Mouse (Mus musculus) brain, embryonic 14.5 days (tissue): Measurements from ENCODE around the gene Chst1. TPM values are rescaled to one million over a fixed set of nuclear protein-coding genes. Genes with fewer than 3 reads are reported as not detected.
A peak's percentile ranks its signal among the peaks of the same experiment; 100 is the strongest.

Experiments used
- DNase-seq: peaks from one replicate; pipeline ENCODE4 v3.0.0-alpha.2; 2011; ENCODE audit warnings: low read depth
- CTCF ChIP-seq: fragments of 200-500 bp; IDR thresholded peaks from 2 replicates; pipeline ENCODE4 v1.5.1; 2012; ENCODE audit warnings: inconsistent platforms, mild to moderate bottlenecking, moderate library complexity, borderline replicate concordance; ENCODE audit not compliant: insufficient read depth, insufficient read length; ENCODE audit errors: extremely low read depth
- POLR2A ChIP-seq: fragments of 200-500 bp; IDR thresholded peaks from 2 replicates; pipeline ENCODE4 v1.6.1; 2012; ENCODE audit warnings: mild to moderate bottlenecking, inconsistent platforms, borderline replicate concordance; ENCODE audit not compliant: poor library complexity, insufficient read depth, insufficient read length, severe bottlenecking; ENCODE audit errors: extremely low read depth
- polyA plus RNA-seq: library from polyadenylated mRNA; depleted of rRNA; stranded (reverse); fragments of >200 nt; gene quantifications from 2 replicates; pipeline ENCODE4 v1.2.3, GENCODE M21; 2012

The Chst1 gene
- polyA plus RNA-seq, 1 experiment: 61.6 TPM

DNA sequence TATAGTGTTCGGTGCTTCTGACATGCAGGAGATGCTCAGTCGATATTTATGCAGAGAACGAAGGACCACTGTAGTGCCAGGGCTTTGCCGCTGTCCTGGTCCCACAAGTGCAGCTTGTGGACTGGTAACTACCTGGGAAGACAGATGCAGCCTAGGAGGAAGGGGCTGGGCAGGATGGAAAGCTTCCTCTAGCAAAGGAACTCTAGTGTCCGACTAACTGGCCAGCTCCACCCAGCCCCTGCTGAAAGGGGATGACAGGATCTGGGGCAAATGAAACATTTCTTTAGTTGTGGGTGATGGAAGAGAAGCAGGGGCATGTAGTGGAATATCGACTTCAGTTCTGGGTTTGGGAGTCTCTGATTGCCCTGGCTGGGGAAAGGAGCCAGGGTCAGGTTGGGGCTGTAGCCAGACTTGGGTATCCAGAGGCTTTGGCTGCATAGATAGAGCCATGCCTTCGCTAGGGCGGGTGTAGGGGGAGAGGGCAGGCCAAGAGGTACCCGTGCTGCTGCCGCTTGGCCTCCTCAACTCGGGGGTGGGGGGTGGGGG, 493 bp upstream of the Chst1 start:
- TF ChIP-seq CTCF: no peak
- TF ChIP-seq POLR2A: no peak
- peak; percentile 37 for DNase-seq

DNA sequence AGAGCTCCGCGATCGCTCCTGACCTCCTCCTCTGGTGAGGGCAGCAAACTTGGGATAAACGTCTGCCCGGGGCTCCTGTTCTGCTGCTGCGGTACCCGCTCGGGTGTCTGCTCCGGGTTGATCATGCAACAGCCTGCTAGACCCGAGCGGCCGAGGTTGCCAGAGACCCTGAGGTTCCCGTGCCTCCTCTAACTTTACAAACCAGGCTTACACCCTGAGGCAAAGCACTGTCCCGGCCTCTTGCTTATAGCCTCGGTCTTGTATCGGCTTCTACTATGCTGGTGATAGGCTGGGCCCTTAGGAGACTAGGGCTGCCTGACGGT, 802 bp downstream of the Chst1 start:
- no peak for TF ChIP-seq POLR2A
- TF ChIP-seq CTCF: no peak
- peak; percentile 39 for DNase-seq

DNA sequence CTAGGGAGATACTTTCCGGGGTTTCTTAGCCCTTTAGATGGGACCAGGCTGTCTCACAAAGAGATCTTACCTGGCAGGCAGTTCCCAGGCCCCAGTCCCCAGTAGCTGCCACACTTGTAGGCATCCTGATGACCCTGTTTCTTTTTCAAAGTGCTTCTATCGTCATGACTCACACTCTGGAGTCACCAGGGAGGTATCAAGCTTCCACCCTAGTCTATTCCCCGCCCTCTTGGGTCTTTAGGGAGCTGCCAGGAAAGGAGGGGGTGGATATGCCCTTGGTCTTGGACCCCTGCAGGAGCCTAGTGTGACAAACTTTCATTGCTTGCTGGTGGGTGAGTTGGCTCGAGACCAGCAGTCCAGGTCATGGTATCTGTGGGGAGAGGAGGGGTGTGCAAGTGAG, 1.7 kb downstream of the Chst1 start:
- no peak for DNase-seq
- no peak for TF ChIP-seq CTCF
- no peak for TF ChIP-seq POLR2A

DNA sequence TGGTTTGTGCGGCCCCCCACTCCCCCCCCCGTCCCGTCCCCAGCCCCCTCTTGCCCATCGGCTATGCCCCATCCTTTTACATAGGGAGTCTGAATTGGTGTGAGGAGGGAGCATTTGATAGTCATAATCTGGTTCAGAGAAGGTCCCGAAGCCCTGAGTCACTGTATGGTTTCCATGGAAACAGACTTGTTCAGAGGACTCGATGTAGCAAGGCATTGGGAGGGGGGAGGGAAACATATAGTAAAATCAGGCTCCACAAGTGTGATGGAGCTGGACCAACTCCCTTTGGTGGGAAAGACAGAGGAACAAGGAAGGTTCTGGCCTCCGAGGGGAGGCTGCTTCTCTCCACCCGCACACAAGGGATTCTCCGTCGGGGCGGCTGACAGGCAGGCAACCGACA, 2.6 kb downstream of the Chst1 start:
- TF ChIP-seq CTCF (no peak), POLR2A (no peak)
- DNase-seq: peak; percentile 84

DNA sequence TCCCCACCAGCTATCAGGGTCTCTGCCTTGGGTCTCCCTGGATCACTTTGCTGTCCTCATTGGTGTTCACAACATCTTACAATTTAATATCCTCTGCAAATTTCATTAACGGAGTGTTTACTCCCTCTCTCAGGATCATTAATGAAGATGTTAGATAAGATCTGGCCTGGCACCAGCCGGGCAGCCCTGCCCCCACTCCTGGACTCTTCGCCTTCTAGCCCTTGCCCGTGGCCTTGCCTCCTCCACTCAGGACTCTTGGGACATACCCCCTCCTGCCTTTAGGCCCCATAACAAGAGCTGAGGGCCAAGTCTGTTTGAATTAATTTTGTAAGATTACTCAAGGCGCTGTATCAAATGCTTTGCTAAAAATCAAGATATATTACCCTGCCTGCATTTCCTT, 4.1 kb downstream of the Chst1 start:
- no peak for DNase-seq
- TF ChIP-seq POLR2A (no peak), CTCF (no peak)

DNA sequence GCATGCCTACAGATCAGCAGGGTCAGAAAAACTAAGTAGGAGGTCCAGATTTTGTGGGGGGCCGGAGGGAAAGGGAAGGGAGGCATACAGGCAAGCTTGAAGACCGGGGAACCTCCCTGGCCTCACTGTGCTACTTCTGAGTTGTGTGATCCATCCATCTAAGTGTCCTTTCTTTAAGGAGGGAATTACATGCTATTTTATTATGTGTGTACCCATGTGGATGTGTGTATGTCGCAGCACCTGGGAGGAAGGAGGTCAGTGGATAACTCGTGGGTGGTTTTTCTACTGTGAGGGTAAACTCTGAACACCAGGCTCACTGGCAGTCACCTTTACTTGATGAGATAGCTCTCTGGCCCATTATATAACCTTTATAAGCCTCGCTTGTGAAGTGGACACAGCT, 5.1 kb downstream of the Chst1 start:
- TF ChIP-seq CTCF: no peak
- TF ChIP-seq POLR2A: no peak
- no peak for DNase-seq

DNA sequence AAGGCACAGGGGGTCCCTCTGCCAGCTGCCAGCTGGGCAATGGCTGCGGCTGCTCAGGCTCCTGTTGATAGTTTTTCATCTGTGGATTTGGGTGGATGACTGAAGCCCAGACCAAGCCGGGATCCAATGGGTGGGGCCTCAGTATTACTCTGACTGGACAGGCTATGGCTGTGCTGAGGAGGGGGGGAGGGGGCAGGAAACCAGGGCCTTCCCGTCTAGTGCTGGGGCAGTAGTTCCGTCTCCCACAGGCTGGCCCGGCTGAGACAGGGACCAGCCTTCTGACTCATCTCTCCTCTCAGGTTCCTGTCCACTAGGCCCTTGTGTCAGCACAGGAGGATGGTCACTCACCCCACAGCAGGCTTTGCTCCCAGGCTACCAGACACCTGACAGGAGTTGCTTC, 6.5 kb downstream of the Chst1 start:
- TF ChIP-seq CTCF (no peak), POLR2A (no peak)
- DNase-seq: no peak

DNA sequence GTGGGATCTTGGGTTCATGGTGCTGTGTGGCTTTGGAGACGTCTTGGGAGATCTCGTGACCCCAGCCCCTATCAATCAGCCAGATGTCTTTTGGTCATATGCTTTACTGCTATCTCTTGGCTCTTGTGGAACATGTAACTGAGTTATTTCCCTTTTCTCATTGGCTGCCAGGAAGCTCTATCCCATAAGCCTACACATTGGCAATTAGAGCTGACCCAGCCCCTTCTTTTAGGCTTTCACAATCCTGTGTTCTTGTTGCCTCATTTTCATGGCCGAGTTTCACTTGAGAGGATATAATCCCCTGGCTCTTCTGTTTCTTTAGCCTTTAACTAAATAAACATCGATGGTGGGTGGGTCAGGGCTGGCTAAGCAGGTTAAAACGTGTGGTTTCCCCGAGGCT, 7.6 kb downstream of the Chst1 start:
- no peak for TF ChIP-seq POLR2A
- TF ChIP-seq CTCF: no peak
- no peak for DNase-seq

DNA sequence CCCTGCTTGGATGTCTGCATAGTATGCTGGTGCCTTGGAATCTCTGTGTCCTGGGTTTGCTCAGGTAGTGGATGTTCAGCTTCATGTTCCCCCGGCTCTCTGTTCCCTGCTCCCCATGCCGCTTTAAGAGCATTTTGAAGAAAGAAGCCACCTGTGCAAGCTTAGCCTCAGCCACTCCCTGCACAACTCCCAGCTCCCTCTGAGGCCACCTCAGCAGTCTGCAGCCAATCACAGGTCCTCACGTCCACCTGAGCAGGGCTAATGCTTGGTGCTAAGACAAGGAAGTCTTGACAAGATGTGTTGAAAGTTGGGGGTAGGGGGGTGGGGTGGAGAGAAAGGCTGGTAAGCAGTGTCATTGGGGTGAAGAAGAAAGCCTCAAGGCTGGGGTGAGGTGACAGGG, 8.1 kb downstream of the Chst1 start:
- DNase-seq: no peak
- TF ChIP-seq POLR2A (no peak), CTCF (no peak)

DNA sequence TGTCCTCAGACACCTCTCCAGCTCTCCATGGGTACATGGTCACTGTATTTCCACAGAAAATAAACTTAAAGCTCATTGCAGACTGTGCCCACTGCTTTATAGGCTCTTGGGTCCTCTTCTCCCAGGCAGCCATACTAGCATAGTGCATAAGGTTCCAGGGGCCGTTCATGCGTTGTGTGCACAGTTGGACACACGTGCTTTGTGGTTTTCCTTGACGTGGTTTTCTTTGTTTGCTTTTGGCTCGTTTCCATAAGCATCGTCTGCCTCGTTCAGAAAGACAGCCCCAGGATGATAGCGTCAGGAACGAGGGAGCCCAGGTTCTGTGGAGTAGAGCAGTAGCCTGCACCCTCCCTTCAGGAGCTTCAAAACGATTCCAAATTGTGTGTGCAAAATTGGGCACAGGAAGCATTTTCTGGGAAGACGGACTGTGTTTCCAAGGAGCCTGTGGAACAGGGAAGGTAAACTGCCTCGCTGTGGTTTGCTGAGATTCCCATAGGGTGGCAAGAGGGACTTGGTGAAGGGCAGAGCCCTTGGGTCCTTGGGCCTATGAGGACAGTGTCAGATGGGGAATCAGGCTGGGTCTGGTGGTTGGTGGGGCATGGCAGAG, 8.6 kb downstream of the Chst1 start:
- DNase-seq: peak; percentile 24
- TF ChIP-seq CTCF (no peak), POLR2A (no peak)

DNA sequence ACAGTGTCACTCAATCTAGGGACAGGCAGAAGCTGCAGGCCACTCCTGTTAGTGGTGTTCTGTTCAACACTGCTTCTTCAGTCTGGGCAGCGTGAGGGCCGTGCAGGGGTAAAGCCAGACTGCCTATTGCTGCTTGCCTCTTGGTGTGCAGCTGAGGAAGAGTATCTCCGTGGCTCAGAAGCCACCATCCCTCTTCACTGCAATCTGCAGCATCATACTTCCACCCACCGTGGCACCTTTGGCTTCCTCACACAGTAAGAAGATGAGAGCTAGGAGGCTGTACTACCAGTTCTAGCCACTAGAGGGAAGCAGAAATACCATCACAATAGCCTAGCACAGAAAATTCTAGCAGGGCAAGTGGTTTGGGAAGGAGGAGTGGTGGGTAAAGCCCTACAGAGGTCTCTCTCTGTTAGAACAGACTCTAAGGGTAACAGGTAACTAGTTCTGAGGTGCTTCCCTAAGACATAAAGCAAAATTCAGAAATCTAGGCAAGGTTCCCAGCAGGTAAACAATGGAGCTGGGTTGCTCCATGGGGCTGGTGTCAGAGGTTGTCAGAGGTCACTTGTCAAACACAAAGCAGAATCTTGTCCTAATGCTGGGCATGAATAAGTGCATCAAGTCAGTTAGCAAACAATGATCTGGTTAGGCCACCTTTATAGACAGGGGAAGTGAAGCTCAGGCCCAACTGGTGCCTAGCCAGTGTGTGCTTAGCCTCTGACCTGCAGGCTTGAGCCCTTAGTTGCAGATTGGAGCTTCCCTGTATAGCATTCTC, 9.5 kb downstream of the Chst1 start:
- DNase-seq: peak; percentile 85
- no peak for TF ChIP-seq POLR2A
- TF ChIP-seq CTCF: peak; percentile 80; the same call in 1 of the 2 replicates
